Mouse (Mus musculus) small intestine, adult 2 months (tissue): ENCODE measurements around the gene Itsn1.

Experiments used
- CTCF ChIP-seq: fragments of 200-500 bp; IDR thresholded peaks from 2 replicates; pipeline ENCODE4 v1.5.1; 2012; ENCODE audit warnings: low read depth, mild to moderate bottlenecking, control low read depth, inconsistent platforms, low read length, moderate library complexity, mixed read lengths; ENCODE audit not compliant: insufficient replicate concordance, insufficient read length; ENCODE audit errors: extremely low read depth
- POLR2A ChIP-seq: fragments of 200-500 bp; IDR thresholded peaks from 2 replicates; pipeline ENCODE4 v1.6.1; 2012; ENCODE audit warnings: low read depth, mild to moderate bottlenecking, control low read depth, inconsistent platforms, low read length, moderate library complexity

- no peak for TF ChIP-seq POLR2A
- no peak for TF ChIP-seq CTCF
These were observed 211.6 kb downstream of the Itsn1 start for GRCm38 (mm10) chr16:91940726-91941125.
